Mouse (Mus musculus) E14TG2a.4 (cell line): ENCODE data around the gene Trim32.

Source experiments
- CTCF ChIP-seq: conservative IDR thresholded peaks from 2 replicates; pipeline ENCODE4 v1.5.1; 2014; ENCODE audit warnings: low read length
- NANOG ChIP-seq: IDR thresholded peaks from 2 replicates; pipeline ENCODE4 v1.6.1; 2014; ENCODE audit warnings: borderline replicate concordance, low read length, mixed read lengths

DNA sequence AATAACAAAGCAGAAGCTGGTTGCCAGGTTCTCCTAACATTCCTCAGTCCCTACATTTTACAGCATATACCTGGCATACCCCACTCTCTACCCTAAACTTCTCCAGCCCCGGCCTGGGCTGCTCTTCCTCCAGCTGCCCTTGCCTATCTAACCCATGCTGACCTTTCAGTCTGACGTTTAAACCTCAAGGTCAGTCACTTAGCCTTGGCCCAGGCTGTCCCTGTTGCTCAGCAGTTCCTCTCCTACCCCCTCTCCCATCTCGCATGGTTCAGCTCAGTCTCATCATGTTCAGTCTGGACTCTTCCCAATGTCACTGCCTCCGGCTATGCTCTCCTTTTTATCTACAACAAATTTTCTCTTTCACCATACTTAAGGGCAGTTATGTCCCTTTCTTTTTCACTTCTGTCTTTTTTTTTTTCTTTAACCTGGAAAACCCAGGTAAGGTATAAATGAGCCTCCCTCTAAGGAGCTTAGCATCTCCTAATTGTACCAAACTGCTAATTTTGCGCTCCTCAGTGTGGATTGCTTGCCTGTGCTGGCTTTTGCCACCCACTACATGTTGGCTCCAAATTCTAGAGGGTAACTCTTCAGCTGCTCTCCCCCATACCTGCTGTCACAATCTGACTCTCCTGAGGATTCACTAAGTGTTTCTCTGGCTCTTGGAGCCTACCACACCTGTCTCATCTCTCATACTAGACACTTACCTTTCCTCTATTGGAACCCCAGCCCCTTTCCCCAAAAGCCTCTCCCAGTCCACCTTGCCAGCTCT lies 10.0 kb upstream of the Trim32 start:
- no peak for TF ChIP-seq CTCF
- TF ChIP-seq NANOG = no peak
